Mouse (Mus musculus) forebrain, postnatal 0 days (tissue): ENCODE data around the gene Dscaml1. TPM values are rescaled to one million over a fixed set of nuclear protein-coding genes. Genes with fewer than 3 reads are reported as not detected.

Experiments used
- ATAC-seq: fragments of 200-750 bp; cut with Nextera tagmentation; 2 replicates; pipeline ENCODE4 v1.8.0; 2017; ENCODE audit warnings: mild to moderate bottlenecking, moderate library complexity
- DNase-seq: peaks from one replicate; pipeline ENCODE4 v3.0.0-alpha.2; 2015
- H3K27ac ChIP-seq: fragments of 300-500 bp; sonication (generic); 2 replicates; pipeline ENCODE4 v1.5.1; 2014; ENCODE audit warnings: low read depth, mild to moderate bottlenecking, antibody characterized with exemption, low read length, moderate library complexity, mixed read lengths
- H3K27me3 ChIP-seq: fragments of 300-500 bp; sonication (generic); 2 replicates; pipeline ENCODE4 v1.6.1; 2014; ENCODE audit warnings: mild to moderate bottlenecking, low read length, mixed read lengths; ENCODE audit not compliant: insufficient read depth
- H3K36me3 ChIP-seq: fragments of 300-500 bp; sonication (generic); 2 replicates; pipeline ENCODE4 v1.6.1; 2014; ENCODE audit warnings: mild to moderate bottlenecking, moderate library complexity; ENCODE audit not compliant: insufficient read depth
- H3K4me1 ChIP-seq: fragments of 300-500 bp; sonication (generic); 2 replicates; pipeline ENCODE4 v1.6.1; 2014; ENCODE audit warnings: antibody characterized with exemption; ENCODE audit not compliant: insufficient read depth
- H3K4me2 ChIP-seq: fragments of 300-500 bp; sonication (generic); 2 replicates; pipeline ENCODE4 v1.6.1; 2014; ENCODE audit warnings: low read depth, mild to moderate bottlenecking, moderate library complexity
- H3K4me3 ChIP-seq: fragments of 300-500 bp; sonication (generic); 2 replicates; pipeline ENCODE4 v1.5.1; 2014; ENCODE audit warnings: low read depth, low read length, mixed read lengths
- H3K9ac ChIP-seq: fragments of 300-500 bp; sonication (generic); 2 replicates; pipeline ENCODE4 v1.6.1; 2014; ENCODE audit warnings: mild to moderate bottlenecking
- H3K9me3 ChIP-seq: fragments of 300-500 bp; sonication (generic); 2 replicates; pipeline ENCODE4 v1.6.1; 2016; ENCODE audit warnings: low read length
- CTCF ChIP-seq: sonication (generic); IDR thresholded peaks from 2 replicates; pipeline ENCODE4 v1.5.1; 2016; ENCODE audit warnings: antibody characterized with exemption, control low read depth, low read depth
- WGBS: fragments of 180-500 bp; shearing (Covaris S2); extraction: QIAGEN DNeasy Blood & Tissue Kit; methylation state at CpG from one replicate; pipeline ENCODE4 v1.1.7; 2014; 5-methylcytosine and 5-hydroxymethylcytosine counted together
- polyA plus RNA-seq: library from polyadenylated mRNA; unstranded; fragments of >200 nt; fragmentation: Nextera tagmentation; extraction: Ambion mirVana; gene quantifications from 2 replicates; pipeline ENCODE4 v1.2.1, GENCODE M21; 2015
- total RNA-seq: library from RNA; depleted of rRNA; stranded (reverse); fragments of >200 nt; gene quantifications from 2 replicates; pipeline ENCODE4 v1.2.3, GENCODE M21; 2014

Gene Dscaml1
- total and polyA plus RNA-seq, 2 experiments from 2014 or later: 19.6 to 42.6 TPM

GRCm38 (mm10) chr9:45451346-45451745 is 24.9 kb downstream of the Dscaml1 start:
- no peaks in the 10 kb centered on the region for H3K9me3 ChIP-seq
- H3K9ac ChIP-seq: no peak overlapping the region

DNA sequence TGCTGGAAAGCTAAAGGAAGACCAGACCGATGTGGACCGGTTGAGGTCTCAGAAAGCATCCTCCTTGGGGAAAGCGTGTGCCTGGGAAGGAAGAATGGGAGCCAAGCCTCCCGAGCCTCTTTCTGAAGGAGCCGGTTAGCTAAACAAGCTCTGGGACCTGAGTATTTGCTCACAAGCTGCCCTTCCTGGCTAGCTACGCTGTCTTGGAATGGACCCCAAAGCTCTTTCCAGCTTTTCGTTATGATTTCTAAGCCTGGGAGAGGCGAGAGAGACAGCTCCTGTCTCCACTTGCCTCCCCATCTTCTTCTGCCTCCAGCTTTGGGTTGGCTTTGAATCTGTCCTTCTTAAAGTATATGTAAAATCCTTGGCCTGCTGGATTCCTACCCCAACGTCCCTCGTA is 27.6 kb downstream of the Dscaml1 start:
- Histone ChIP-seq H3K27ac (no peak overlapping the region; the same call in 1 of the 2 replicates), H3K9me3 (no peaks in the 10 kb centered on the region), H3K27me3 (no peaks in the 10 kb centered on the region), H3K4me2 (no peak overlapping the region), H3K36me3 (peaks cover 18% of the 10 kb centered on the region), H3K9ac (no peak overlapping the region), H3K4me3 (no peak overlapping the region), H3K4me1 (peaks cover 14% of the 10 kb centered on the region)
- DNase-seq (peak; percentile 73), ATAC-seq (peak; percentile 67)
- TF ChIP-seq CTCF: no peak
- 59% methylated on average over 10 of the region's 10 CpGs for WGBS

More at GRCm38 (mm10) chr9:45451346-45451745, 24.9 kb downstream of the Dscaml1 start:
- no peak for ATAC-seq
- peaks cover 8% of the 10 kb centered on the region for H3K4me1 ChIP-seq
- H3K4me2 ChIP-seq: no peak overlapping the region
- DNase-seq: no peak
- H3K4me3 ChIP-seq: no peak overlapping the region
- no peak overlapping the region for H3K27ac ChIP-seq
- 93% methylated on average over 4 of the region's 4 CpGs for WGBS
- TF ChIP-seq CTCF: no peak
- no peaks in the 10 kb centered on the region for H3K27me3 ChIP-seq
- peaks cover 25% of the 10 kb centered on the region for H3K36me3 ChIP-seq

DNA sequence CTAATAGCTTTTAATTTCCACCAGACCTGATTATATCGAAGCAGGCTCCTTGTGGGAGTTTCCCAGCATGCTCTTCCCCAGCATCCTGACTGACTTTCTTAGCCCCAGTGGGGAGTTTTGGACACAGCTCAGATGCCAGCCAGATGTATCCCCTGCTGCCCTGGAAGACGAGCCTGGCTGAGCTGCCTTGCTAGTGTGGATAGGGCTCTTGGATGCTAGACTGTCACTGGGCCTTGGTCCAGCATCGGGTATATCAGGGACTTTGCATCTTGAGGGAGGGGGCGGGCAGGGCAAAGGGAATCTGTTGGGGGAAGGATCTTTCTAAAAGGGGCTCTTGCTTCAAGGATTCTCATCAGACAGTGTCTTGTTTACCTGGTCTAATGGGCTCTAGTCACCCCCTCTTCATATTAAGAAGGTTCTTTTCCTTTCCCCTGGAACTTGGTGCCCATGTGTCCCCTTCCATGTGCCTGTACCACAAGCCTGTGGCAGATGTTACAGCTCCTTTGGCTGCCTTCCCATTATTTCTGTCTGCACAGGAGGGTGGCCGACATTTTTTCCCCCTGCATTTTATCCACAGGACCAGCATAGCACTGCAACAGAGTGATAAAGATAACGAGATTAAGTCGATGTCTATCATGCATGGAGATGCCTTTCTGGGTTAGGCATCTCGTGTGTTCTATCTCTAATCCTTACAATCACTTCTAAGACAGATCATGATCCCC is 28.6 kb downstream of the Dscaml1 start:
- ATAC-seq: no peak
- Histone ChIP-seq H3K9me3 (no peaks in the 10 kb centered on the region), H3K4me1 (peaks cover 14% of the 10 kb centered on the region), H3K9ac (no peak overlapping the region), H3K4me2 (no peak overlapping the region), H3K4me3 (no peak overlapping the region), H3K36me3 (peaks cover 16% of the 10 kb centered on the region), H3K27me3 (no peaks in the 10 kb centered on the region), H3K27ac (no peak overlapping the region)
- TF ChIP-seq CTCF: no peak
- 40% methylated on average over 8 of the region's 8 CpGs for WGBS
- DNase-seq: no peak

DNA sequence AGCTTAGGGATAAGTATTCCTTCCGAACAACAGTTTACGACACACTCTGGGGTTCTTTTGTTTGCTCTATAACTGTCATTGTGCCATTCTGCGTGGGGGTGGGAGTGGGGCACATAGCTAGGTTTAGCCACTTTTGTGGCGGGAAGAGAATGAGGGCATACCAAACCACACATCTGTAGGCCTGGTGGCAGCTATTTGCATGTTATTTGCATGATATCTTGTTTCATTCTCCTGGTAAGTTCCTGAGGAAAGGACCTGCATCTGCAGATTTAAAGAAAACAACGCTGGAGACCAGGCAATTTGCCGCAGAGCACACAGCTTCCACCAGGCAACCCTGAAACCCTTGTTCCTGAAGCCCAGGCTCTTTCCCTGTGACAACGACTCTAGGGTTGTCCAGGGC is 30.8 kb downstream of the Dscaml1 start:
- DNase-seq (no peak), ATAC-seq (no peak)
- Histone ChIP-seq H3K4me3 (no peak overlapping the region), H3K27me3 (no peaks in the 10 kb centered on the region), H3K4me2 (no peak overlapping the region), H3K36me3 (peaks cover 11% of the 10 kb centered on the region; the same call in 1 of the 2 replicates), H3K27ac (no peak overlapping the region), H3K9me3 (no peaks in the 10 kb centered on the region), H3K4me1 (peaks cover 14% of the 10 kb centered on the region), H3K9ac (no peak overlapping the region)
- WGBS: 33% methylated on average over 7 of the region's 7 CpGs
- TF ChIP-seq CTCF: no peak

DNA sequence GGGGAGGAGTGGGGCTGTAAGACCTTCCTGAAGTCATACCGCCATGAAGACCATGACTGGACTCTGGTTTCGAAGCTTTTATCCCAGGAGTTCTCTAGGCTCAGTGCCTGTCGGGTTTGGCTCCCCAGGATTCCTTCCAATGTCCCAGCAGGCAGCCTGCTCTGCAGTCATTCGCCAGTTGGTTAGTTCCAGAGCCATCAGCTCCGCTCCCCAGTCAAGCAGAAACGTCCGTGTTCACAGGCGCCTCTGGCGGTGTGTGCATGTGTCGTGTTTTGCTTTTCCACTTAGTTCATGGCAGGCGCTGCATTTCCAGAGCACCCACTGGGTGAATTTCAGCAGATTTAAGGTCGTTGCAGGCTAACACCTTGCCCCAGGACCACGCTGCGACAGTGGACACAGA is 31.9 kb downstream of the Dscaml1 start:
- no peak overlapping the region for H3K9ac ChIP-seq
- peaks cover 15% of the 10 kb centered on the region; the same call in 1 of the 2 replicates for H3K36me3 ChIP-seq
- peaks cover 14% of the 10 kb centered on the region for H3K4me1 ChIP-seq
- no peaks in the 10 kb centered on the region for H3K9me3 ChIP-seq
- peak overlapping the region; percentile 40 for H3K27ac ChIP-seq
- H3K27me3 ChIP-seq: no peaks in the 10 kb centered on the region
- DNase-seq (peak; percentile 56), ATAC-seq (peak; percentile 42; the same call in 1 of the 2 replicates)
- H3K4me3 ChIP-seq: no peak overlapping the region
- TF ChIP-seq CTCF: peak; percentile 41
- WGBS: 49% methylated on average over 14 of the region's 14 CpGs
- no peak overlapping the region for H3K4me2 ChIP-seq

DNA sequence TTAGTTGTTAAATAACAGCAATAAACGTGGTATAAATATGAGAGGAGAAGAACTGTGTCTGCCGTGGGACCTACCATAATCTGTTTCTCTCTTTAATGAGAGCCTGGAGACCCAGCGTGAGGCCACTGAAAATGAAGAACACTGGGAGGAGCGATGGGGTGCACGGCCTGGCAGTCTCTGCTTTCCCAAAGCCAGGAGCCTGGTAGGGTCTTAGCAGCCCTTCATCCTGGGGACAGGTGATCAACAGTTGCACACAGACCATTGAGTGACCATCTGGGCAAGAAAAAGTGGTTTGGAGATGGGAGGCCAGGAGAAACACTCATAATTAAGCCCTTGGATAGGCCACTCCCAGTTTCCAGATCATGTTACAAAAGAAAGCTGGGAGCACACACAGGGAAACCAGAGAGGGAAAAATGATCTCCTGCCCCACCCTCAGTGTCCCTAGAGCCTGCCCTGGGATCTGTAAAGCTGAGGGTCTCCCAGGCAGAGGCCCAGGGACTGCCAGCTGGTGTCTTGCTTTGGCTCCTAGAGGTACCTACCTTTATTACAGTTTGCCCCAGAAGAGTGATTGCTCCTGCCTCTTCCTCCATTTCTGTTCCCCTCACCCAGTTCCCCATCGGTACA is 39.1 kb downstream of the Dscaml1 start:
- ATAC-seq (no peak), DNase-seq (no peak)
- WGBS: 47% methylated on average over 6 of the region's 6 CpGs
- H3K27me3 ChIP-seq: no peaks in the 10 kb centered on the region
- no peak overlapping the region for H3K27ac ChIP-seq
- no peak overlapping the region for H3K4me2 ChIP-seq
- H3K4me1 ChIP-seq: peaks cover 24% of the 10 kb centered on the region
- H3K9me3 ChIP-seq: no peaks in the 10 kb centered on the region
- H3K4me3 ChIP-seq: no peak overlapping the region
- H3K9ac ChIP-seq: no peak overlapping the region
- TF ChIP-seq CTCF: no peak
- peaks cover 8% of the 10 kb centered on the region; the same call in 1 of the 2 replicates for H3K36me3 ChIP-seq

GRCm38 (mm10) chr9:45468235-45468634 is 41.8 kb downstream of the Dscaml1 start:
- WGBS: 48% methylated on average over 10 of the region's 10 CpGs
- Histone ChIP-seq H3K9me3 (no peaks in the 10 kb centered on the region), H3K4me2 (no peak overlapping the region), H3K4me3 (no peak overlapping the region), H3K9ac (no peak overlapping the region), H3K36me3 (no peaks in the 10 kb centered on the region), H3K4me1 (peaks cover 47% of the 10 kb centered on the region), H3K27me3 (no peaks in the 10 kb centered on the region), H3K27ac (0 out of 2 replicates have a peak overlapping the region, but pooled peaks have one; percentile 2)
- DNase-seq (no peak), ATAC-seq (peak; percentile 59)
- TF ChIP-seq CTCF: no peak
